Mouse (Mus musculus) stomach, postnatal 0 days (tissue): ENCODE measurements around the gene Gabarapl2.

Experiments
- CTCF ChIP-seq: IDR thresholded peaks from 2 replicates; pipeline ENCODE4 v1.5.1; 2016; ENCODE audit warnings: antibody characterized with exemption, low read depth, mild to moderate bottlenecking, moderate library complexity
- EP300 ChIP-seq: optimal IDR thresholded peaks from 2 replicates; pipeline ENCODE3; 2016; ENCODE audit warnings: antibody characterized with exemption

DNA sequence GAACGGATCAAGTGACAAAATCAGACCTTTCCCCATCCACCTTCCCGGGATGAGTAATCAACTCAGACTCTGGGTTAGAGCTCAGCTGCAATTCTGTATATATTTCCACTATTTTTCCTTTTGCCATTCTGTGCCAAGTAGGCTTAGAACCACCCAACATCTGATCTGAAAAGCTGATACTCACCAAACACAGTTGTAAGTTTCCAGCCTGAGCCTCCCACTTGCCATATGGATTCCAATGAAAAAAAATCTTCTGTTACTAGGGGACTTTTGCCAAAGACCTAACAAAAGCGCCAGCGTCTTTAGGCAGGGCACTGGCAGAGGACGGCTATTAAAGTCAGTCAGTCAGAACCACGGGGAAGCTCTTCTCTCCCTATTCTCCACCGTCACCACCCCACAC lies 28.9 kb upstream of the Gabarapl2 start:
- TF ChIP-seq CTCF: no peak
- TF ChIP-seq EP300: no peak
